Mouse (Mus musculus): ENCODE results near the gene Gm45194.

DNA sequence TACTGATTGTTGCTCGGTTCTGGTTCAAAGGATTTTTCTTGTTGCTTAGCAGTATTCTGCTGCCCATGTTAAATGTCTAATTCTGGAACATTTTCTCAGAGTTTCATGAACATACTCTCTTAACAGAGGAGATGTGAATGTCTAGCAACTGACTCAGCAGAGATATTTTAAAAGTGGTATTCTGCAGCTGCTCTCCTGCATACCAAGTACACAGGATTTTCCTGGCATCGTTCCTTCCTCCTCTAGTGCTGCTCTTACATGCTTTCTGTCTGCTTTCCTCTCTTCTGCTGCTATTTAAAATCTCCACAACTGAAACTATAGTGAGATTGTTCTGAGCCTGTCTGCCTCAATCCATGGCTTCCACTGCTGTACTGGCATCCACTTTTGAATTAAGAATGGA, 364.3 kb downstream of the Gm45194 start:
- TF ChIP-seq CTCF (IDR thresholded peaks at IDR 0.05; ENCODE audit: control insufficient read depth, insufficient read depth, insufficient replicate concordance, low read depth, low read length): no peak
- no peak for TF ChIP-seq POLR2A (IDR thresholded peaks at IDR 0.05; ENCODE audit: control insufficient read depth, low read depth, low read length)
